Mouse (Mus musculus) E14TG2a.4 (cell line): ENCODE data around the gene Pld5.

Source experiments
- CTCF ChIP-seq: conservative IDR thresholded peaks from 2 replicates; pipeline ENCODE4 v1.5.1; 2014; ENCODE audit warnings: low read length
- NANOG ChIP-seq: IDR thresholded peaks from 2 replicates; pipeline ENCODE4 v1.6.1; 2014; ENCODE audit warnings: borderline replicate concordance, low read length, mixed read lengths
- POU5F1 ChIP-seq: IDR thresholded peaks from 2 replicates; pipeline ENCODE4 v1.6.1; 2014; ENCODE audit warnings: low read length, borderline replicate concordance

GRCm38 (mm10) chr1:176098685-176099320 lies 176.3 kb downstream of the Pld5 start:
- TF ChIP-seq CTCF = no peak
- TF ChIP-seq POU5F1 = no peak
- no peak for TF ChIP-seq NANOG
